Mouse (Mus musculus): ENCODE results near the gene Ube2l6. TPM values are rescaled to one million over a fixed set of nuclear protein-coding genes. Genes with fewer than 3 reads are reported as not detected.

Ube2l6 gene
- polyA plus RNA-seq, 1 experiment = 110 TPM

DNA sequence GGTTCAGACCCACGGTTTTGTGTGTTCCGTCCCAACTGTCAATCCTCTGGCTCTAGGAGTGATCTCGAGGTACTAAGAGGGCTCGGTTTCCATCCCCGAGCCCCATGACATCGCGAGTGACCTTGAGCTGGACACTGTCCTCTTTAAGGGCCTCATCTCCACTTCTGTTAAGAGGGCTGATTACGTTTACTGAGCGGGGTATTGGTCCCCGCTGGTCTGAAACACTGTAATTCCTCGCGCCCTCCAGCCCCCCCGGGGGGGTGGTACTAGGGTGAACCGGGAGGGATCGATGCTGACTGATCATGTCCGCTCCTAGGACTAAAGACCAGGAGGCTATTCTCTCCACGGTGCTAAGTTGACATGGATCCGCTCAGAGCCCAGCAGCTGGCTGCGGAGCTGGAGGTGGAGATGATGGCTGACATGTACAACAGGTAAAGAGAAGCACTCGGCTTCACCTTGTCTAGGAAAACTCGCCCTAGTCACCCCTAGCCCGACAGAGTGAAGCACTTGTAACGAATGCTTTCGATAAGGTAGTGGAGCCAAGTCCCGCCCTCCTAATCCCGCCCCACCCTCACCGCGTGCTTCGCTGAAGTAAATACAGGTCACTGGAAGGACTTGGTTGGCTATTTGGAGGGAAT lies 28.8 kb downstream of the Ube2l6 start:
- TF ChIP-seq CTCF (IDR thresholded peaks at IDR 0.05; ENCODE audit: low read depth, low read length) = no peak
- no peak for TF ChIP-seq POLR2A (IDR thresholded peaks at IDR 0.05; ENCODE audit: borderline replicate concordance, low read depth, low read length)
- Histone ChIP-seq H3K27ac (ENCODE audit: insufficient read depth, low read depth, low read length) (peak overlapping the region; percentile 24), H3K4me3 (ENCODE audit: insufficient read depth, low read length) (peak overlapping the region; percentile 84), H3K4me1 (ENCODE audit: control insufficient read depth, insufficient read depth, low read length) (peaks cover 8% of the 10 kb centered on the region)

- TF ChIP-seq CTCF (IDR thresholded peaks at IDR 0.05; ENCODE audit: low read depth, low read length) = peak; percentile 89
- no peak for TF ChIP-seq POLR2A (IDR thresholded peaks at IDR 0.05; ENCODE audit: borderline replicate concordance, low read depth, low read length)
- no peak overlapping the region for H3K4me3 ChIP-seq (ENCODE audit: insufficient read depth, low read length)
- no peak overlapping the region for H3K27ac ChIP-seq (ENCODE audit: insufficient read depth, low read depth, low read length)
Measured at GRCm38 (mm10) chr2:84831666-84832391, 33.2 kb downstream of the Ube2l6 start.

GRCm38 (mm10) chr2:84837107-84837506 lies 38.5 kb downstream of the Ube2l6 start:
- Histone ChIP-seq H3K4me1 (ENCODE audit: control insufficient read depth, insufficient read depth, low read length) (no peaks in the 10 kb centered on the region), H3K27ac (ENCODE audit: insufficient read depth, low read depth, low read length) (no peak overlapping the region), H3K4me3 (ENCODE audit: insufficient read depth, low read length) (no peak overlapping the region)
- no peak for TF ChIP-seq POLR2A (IDR thresholded peaks at IDR 0.05; ENCODE audit: borderline replicate concordance, low read depth, low read length)
- no peak for TF ChIP-seq CTCF (IDR thresholded peaks at IDR 0.05; ENCODE audit: low read depth, low read length)

More at GRCm38 (mm10) chr2:84831666-84832391, 33.2 kb downstream of the Ube2l6 start:
- 0 out of 2 replicates have a peak, but pooled peaks cover 5% of the 10 kb centered on the region for H3K4me1 ChIP-seq (ENCODE audit: control insufficient read depth, insufficient read depth, low read length)

- Histone ChIP-seq H3K4me1 (ENCODE audit: control insufficient read depth, insufficient read depth, low read length) (no peaks in the 10 kb centered on the region), H3K4me3 (ENCODE audit: insufficient read depth, low read length) (no peak overlapping the region), H3K27ac (ENCODE audit: insufficient read depth, low read depth, low read length) (no peak overlapping the region)
- TF ChIP-seq POLR2A (IDR thresholded peaks at IDR 0.05; ENCODE audit: borderline replicate concordance, low read depth, low read length) (no peak), CTCF (IDR thresholded peaks at IDR 0.05; ENCODE audit: low read depth, low read length) (no peak)
Measured at GRCm38 (mm10) chr2:84837817-84838592, 39.4 kb downstream of the Ube2l6 start.

DNA sequence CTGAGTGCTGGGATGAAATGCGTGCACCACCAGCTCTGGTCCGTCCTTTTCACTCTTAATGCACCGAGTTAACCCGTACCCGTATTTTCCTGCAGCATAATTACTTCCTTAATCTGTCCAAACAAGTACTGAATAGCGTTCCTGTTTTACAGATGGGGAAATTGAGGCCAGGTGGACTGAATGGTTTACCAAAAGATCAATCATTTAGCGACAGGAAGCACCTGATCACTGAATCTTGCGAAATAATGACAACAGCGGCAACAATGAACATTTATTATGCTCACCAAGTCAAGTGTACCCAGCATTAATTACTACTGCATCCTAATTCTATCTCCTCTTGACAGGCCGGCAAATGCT lies 39.9 kb downstream of the Ube2l6 start, which contains the start of gene Slc43a1:
Gene Slc43a1 (plus strand): TSS at position 258 of the 357 bp plus-strand sequence.
- Histone ChIP-seq H3K4me1 (ENCODE audit: control insufficient read depth, insufficient read depth, low read length) (no peaks in the 10 kb centered on the region), H3K4me3 (ENCODE audit: insufficient read depth, low read length) (no peak within 1 kb of the TSS), H3K27ac (ENCODE audit: insufficient read depth, low read depth, low read length) (no peak within 1 kb of the TSS)
- TF ChIP-seq CTCF (IDR thresholded peaks at IDR 0.05; ENCODE audit: low read depth, low read length) (no peak), POLR2A (IDR thresholded peaks at IDR 0.05; ENCODE audit: borderline replicate concordance, low read depth, low read length) (no peak)

DNA sequence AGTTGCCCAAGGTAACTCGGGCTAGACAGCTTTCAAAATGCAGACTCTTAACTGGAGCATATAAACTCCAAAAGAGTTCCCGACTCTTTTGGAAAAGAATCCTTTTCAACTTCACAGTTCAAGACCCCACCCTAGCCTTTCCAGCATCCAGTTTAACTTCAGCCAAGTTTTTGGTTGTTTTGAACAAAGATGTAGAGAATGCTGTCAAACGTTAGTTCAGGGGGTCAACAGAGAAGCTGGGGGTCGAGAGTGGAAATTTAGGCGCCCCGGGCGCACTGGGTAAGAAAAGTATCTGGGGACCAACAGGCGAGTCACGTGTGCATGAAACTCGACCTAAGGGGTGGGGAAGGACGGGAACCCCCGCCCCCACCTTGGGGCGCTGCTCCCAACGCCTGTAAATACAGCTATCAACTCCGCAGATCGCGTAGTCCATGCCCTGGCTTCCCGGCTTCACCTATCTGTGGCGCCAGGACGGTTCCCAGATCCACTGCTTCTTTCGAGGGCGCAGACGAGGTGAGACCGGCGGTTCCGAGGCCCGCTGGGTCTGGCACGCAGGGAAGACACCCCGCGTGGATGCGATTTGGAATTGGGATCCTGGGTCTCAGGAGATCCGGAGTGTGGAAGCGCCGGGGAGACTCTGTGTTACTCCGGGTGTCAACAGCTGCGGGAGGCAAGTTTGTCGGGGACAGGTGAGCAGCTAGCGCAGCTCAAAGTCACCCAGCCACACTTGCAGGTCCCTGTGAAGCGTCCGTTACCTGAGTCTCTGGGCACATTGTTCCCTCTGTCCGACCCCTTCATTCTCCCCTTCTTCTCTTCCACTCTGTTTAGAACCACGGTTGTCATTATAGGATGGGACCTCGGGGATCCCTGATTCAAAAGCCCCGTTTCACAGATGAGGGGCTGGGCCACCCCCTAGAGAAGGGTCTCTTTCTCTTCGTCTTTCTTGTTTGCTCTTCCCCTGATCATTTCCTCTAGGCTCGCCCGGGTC lies 40.7 kb downstream of the Ube2l6 start:
- H3K4me1 ChIP-seq (ENCODE audit: control insufficient read depth, insufficient read depth, low read length) = no peaks in the 10 kb centered on the region
- H3K27ac ChIP-seq (ENCODE audit: insufficient read depth, low read depth, low read length) = no peak overlapping the region
- H3K4me3 ChIP-seq (ENCODE audit: insufficient read depth, low read length) = peak overlapping the region; percentile 26; the same call in 1 of the 2 replicates
- TF ChIP-seq POLR2A (IDR thresholded peaks at IDR 0.05; ENCODE audit: borderline replicate concordance, low read depth, low read length) (no peak), CTCF (IDR thresholded peaks at IDR 0.05; ENCODE audit: low read depth, low read length) (no peak)

DNA sequence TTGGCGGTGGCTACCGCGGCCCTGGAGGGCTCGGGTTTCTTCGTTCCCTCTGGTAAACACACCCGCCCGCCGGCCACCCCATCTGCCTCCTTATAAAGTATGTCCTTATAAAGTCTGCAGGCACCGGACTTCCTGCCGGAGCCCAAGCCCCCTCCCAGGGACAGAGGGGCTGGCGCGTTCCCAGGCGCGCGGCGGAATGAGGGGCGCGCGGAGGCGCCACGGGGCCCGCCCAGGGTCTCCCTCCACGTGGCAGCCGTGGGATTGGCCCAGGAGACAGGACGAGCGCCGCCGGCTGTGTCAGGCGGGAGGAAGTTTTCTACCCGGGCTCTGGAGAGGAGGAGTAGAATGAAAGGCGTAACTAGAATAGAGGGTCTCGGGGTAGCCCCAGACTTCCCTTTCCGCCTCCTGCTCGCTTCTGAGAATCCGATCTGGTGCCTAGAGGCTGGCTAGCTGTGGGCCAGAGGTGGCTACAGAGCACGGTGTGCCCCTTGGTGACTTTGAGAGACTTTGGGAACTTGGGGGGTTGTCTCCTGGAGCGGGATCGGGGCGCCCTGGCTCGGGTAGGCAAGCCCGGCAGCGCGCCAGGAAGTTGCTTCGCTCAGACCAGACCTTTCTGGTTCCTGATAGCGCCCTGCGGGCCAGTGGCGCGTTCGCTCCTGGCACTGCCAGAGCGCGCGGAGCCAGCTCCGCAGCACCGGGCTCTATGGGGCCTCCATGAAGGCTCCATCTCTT lies 41.6 kb downstream of the Ube2l6 start:
- Histone ChIP-seq H3K4me3 (ENCODE audit: insufficient read depth, low read length) (peak overlapping the region; percentile 26), H3K27ac (ENCODE audit: insufficient read depth, low read depth, low read length) (no peak overlapping the region), H3K4me1 (ENCODE audit: control insufficient read depth, insufficient read depth, low read length) (no peaks in the 10 kb centered on the region)
- no peak for TF ChIP-seq CTCF (IDR thresholded peaks at IDR 0.05; ENCODE audit: low read depth, low read length)
- no peak for TF ChIP-seq POLR2A (IDR thresholded peaks at IDR 0.05; ENCODE audit: borderline replicate concordance, low read depth, low read length)

DNA sequence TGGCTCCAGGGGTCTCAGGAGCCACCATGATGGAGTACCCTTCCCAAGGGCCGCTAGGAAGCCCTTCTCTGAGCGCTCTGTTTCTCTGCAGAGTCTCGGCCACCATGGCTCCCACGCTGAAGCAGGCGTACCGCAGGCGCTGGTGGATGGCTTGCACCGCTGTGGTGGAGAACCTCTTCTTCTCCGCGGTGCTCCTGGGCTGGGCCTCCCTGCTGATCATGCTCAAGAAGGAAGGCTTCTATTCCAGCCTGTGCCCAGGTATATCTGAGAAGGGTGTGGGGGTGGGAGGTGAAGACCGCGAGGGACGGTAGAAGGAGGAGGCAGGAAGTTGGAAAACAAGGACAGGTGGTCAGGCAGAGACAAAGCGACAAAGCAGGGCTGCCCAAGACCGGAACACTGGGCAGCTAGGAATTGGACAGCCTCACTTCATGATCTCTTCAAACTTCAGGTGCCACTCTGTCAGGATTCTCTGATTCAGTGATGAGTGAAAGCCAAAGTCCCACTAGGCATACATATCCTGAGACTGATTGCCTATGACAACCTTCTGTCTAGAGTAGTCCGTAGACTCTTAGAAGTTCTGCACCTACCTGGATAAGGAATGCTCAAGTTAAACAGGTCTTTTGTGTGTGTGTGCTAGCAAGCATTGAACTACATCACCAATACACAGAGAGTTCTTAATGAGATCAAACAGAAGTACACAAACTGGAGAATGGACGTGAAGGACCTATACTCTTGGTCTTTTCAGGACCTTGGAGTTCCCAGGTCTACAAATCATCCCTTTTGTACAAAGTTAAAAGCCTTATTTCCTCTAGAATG lies 42.3 kb downstream of the Ube2l6 start:
- no peak for TF ChIP-seq CTCF (IDR thresholded peaks at IDR 0.05; ENCODE audit: low read depth, low read length)
- no peak for TF ChIP-seq POLR2A (IDR thresholded peaks at IDR 0.05; ENCODE audit: borderline replicate concordance, low read depth, low read length)
- Histone ChIP-seq H3K4me3 (ENCODE audit: insufficient read depth, low read length) (peak overlapping the region; percentile 26; the same call in 1 of the 2 replicates), H3K4me1 (ENCODE audit: control insufficient read depth, insufficient read depth, low read length) (no peaks in the 10 kb centered on the region), H3K27ac (ENCODE audit: insufficient read depth, low read depth, low read length) (no peak overlapping the region)

Data from bone marrow macrophage, adult 2 months (primary cell).